Mouse (Mus musculus): ENCODE measurements around the gene B230104I21Rik. TPM values are rescaled to one million over a fixed set of nuclear protein-coding genes. Genes with fewer than 3 reads are reported as not detected.

Gene B230104I21Rik
- polyA plus RNA-seq (2017; shearing (Covaris generic)), result not detected

DNA sequence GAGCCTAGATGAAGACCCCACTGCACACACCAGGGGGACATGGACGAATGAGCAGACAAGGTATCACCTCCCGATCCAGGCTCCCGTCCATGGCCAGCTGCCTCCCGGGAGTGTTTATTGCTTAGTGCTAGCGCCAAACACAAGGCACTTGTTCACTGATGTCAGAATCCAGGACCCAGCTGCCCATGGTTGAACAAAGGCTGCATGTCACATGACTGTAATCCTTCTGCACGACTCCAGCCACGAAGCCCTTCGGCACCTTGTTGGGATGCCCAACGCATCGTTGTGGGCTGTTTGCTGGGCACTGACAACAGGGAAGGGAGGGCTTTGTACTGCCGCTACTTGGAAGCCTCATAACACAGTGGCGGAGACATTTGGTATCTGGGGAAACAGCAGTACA is at the start of gene B230104I21Rik:
Gene B230104I21Rik (plus strand): TSS at position 367 of the 400 bp plus-strand sequence.

DNA sequence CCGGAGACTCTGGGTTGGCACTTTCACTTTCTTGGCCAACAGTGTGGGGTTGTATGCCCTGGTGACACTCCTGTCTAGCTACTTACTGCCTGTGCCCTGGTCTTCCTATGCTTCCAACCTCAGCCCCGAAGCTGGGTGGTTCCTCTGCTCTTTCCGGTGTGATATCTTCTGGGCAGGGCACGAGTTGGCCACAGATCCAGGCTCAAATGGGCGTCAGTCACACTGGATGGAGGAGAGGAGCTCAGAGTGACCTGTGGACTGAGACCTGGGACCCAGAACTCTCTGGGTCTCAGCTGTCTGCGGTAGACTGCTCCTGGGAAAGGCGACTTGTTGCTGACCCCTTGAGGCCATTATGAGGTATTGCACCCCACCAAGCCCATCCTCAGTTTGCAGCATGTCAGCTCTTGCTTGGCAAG is 34.5 kb upstream of the B230104I21Rik start, which contains the start of gene Arhgef16:
Gene Arhgef16 (minus strand): TSS at position 211 of the 416 bp plus-strand sequence.

Other genes with a start within 250 kb of the B230104I21Rik start
- gene Trp73, start 195.9 kb upstream of the B230104I21Rik start, polyA plus RNA-seq (2017; shearing (Covaris generic)), result under 1 TPM; 0.25 to 0.74 TPM
- gene Wrap73, start 193.8 kb upstream of the B230104I21Rik start, polyA plus RNA-seq (2017; shearing (Covaris generic)), result 10 to 100 TPM; 31.6 to 44.9 TPM
- 100 to 1,000 TPM; 311 to 335 TPM for gene Tprgl, start 175.5 kb upstream of the B230104I21Rik start, polyA plus RNA-seq (2017; shearing (Covaris generic))
- not detected for gene Megf6, start 165.4 kb upstream of the B230104I21Rik start, polyA plus RNA-seq (2017; shearing (Covaris generic))
- gene Arhgef16, start 34.5 kb upstream of the B230104I21Rik start, polyA plus RNA-seq (2017; shearing (Covaris generic)), result under 1 TPM; 0.29 to 0.54 TPM